Mouse (Mus musculus) kidney, embryonic 16.5 days (tissue): Measurements from ENCODE around the gene Nfatc4. TPM values are rescaled to one million over a fixed set of nuclear protein-coding genes. Genes with fewer than 3 reads are reported as not detected.

Experiments
- ATAC-seq: fragments of 200-750 bp; cut with Nextera tagmentation; 2 replicates; pipeline ENCODE4 v1.8.0; 2017; ENCODE audit warnings: moderate TSS enrichment; ENCODE audit not compliant: low FRiP score, low TSS enrichment
- H3K27ac ChIP-seq: fragments of 300-500 bp; sonication (generic); 2 replicates; pipeline ENCODE4 v1.5.1; 2014; ENCODE audit warnings: low read length
- H3K27me3 ChIP-seq: fragments of 300-500 bp; sonication (generic); 2 replicates; pipeline ENCODE4 v1.6.1; 2014; ENCODE audit warnings: low read length, control low read depth, mixed read lengths; ENCODE audit not compliant: insufficient read depth
- H3K36me3 ChIP-seq: fragments of 300-500 bp; sonication (generic); 2 replicates; pipeline ENCODE4 v1.6.1; 2014; ENCODE audit warnings: low read length, control low read depth, mixed read lengths; ENCODE audit not compliant: insufficient read depth
- H3K4me1 ChIP-seq: fragments of 300-500 bp; sonication (generic); 2 replicates; pipeline ENCODE4 v1.6.1; 2014; ENCODE audit warnings: low read length, control low read depth, mixed read lengths; ENCODE audit not compliant: insufficient read depth
- H3K4me2 ChIP-seq: fragments of 300-500 bp; sonication (generic); replicated peaks from 2 replicates; pipeline ENCODE4 v1.6.1; 2014; ENCODE audit warnings: low read depth, low read length
- H3K4me3 ChIP-seq: fragments of 300-500 bp; sonication (generic); 2 replicates; pipeline ENCODE4 v1.5.1; 2014; ENCODE audit warnings: mild to moderate bottlenecking, low read length
- H3K9ac ChIP-seq: fragments of 300-500 bp; sonication (generic); replicated peaks from 2 replicates; pipeline ENCODE4 v1.6.1; 2014; ENCODE audit warnings: low read length
- H3K9me3 ChIP-seq: fragments of 300-500 bp; sonication (generic); 2 replicates; pipeline ENCODE4 v1.6.1; 2016; ENCODE audit warnings: low read length, control low read depth
- WGBS: fragments of 180-500 bp; shearing (Covaris S2); extraction: QIAGEN DNeasy Blood & Tissue Kit; methylation state at CpG from one replicate; pipeline ENCODE4 v1.1.7; 2014; 5-methylcytosine and 5-hydroxymethylcytosine counted together
- polyA plus RNA-seq: library from polyadenylated mRNA; unstranded; fragments of >200 nt; fragmentation: Nextera tagmentation; extraction: Ambion mirVana; gene quantifications from 2 replicates; pipeline ENCODE4 v1.2.1, GENCODE M21; 2015

Nfatc4 gene
- polyA plus RNA-seq, 1 experiment from 2014 or later = 38.7 TPM

GRCm38 (mm10) chr14:55873714-55874683, 51.1 kb downstream of the Nfatc4 start:
- Histone ChIP-seq H3K36me3 (peaks cover 41% of the 10 kb centered on the region), H3K27me3 (no peaks in the 10 kb centered on the region), H3K9me3 (no peaks in the 10 kb centered on the region), H3K27ac (no peak overlapping the region), H3K4me1 (peaks cover 26% of the 10 kb centered on the region), H3K4me2 (peak overlapping the region; percentile 44), H3K4me3 (no peak overlapping the region), H3K9ac (peak overlapping the region; percentile 37)
- 15% methylated on average over 30 of the region's 30 CpGs for WGBS
- ATAC-seq = peak; percentile 59

DNA sequence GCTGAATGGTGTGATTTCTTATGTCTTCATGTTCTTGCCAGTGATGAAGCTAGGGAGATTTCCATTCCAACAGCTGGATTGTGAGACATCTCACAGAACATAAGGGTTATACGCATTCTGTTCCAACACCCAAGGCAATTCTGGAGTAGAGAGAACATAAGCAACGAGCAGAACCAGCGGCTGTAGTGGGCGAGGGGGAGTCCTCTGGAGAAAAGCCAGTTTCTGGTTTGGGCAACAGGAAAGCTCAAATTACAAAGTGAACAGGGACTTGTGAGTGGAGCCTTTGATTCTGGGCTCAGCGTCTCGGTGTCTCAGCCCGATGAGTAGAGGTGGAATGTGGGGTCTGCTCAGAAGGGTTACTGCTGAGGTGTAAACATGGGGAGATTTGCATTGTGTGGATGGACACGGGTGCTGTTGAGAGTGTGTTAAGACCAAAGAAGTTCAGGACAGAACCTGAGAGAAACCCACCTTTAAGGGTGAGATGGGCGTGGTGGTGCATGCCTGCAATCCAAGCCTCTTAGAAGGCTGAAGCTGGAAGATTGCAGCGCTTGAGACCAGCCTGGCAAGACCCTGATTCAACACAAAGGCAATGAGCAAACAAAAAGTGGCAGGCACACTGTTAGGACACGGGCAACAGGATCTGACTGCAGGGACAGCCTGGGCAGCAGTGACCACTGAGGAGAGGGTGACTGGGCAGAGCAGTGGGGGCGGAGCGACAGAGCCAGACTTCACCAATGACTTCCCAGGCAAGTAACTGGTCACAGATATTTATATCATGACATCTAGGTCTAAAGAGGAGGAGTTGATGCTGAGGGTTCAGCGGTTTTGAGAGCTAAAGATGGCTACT, 54.7 kb downstream of the Nfatc4 start:
- no peaks in the 10 kb centered on the region for H3K27me3 ChIP-seq
- peaks cover 5% of the 10 kb centered on the region; the same call in 1 of the 2 replicates for H3K36me3 ChIP-seq
- peak overlapping the region; percentile 28; the same call in 1 of the 2 replicates for H3K27ac ChIP-seq
- peaks cover 26% of the 10 kb centered on the region for H3K4me1 ChIP-seq
- ATAC-seq = peak; percentile 47; the same call in 1 of the 2 replicates
- H3K4me2 ChIP-seq = peak overlapping the region; percentile 45
- no peak overlapping the region for H3K9ac ChIP-seq
- 4% methylated on average over 14 of the region's 14 CpGs for WGBS
- H3K9me3 ChIP-seq = no peaks in the 10 kb centered on the region
- H3K4me3 ChIP-seq = peak overlapping the region; percentile 17; the same call in 1 of the 2 replicates

DNA sequence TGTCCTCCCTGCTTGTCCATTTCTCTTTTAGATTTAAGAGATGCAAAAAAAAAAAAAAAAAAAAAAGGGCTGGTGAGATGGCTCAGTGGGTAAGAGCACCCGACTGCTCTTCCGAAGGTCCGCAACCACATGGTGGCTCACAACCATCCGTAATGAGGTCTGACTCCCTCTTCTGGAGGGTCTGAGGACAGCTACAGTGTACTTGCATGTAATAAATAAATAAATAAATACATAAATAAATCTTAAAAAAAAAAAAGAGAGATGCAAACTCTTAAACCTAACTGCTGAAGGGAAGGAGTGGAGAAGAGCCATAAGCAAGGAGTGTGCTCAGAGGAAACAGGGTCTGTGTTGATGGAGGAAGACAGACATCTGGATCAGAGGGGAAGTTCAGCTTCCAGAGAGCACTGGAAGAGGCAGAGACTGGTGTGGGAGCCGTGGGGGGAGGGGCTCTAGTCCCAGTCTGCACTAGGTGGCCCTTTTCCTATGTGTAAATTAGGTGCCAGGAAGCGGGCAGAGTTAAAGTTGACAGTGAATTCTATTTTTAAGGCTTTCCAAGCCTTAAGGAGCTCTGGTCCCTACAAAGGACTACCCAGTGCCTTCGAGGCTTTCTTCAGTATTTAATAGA, 55.5 kb downstream of the Nfatc4 start:
- no peak overlapping the region for H3K9ac ChIP-seq
- WGBS = 23% methylated on average over 7 of the region's 7 CpGs
- no peak for ATAC-seq
- H3K4me3 ChIP-seq = 0 out of 2 replicates have a peak overlapping the region, but pooled peaks have one; percentile 17
- peak overlapping the region; percentile 45 for H3K4me2 ChIP-seq
- peaks cover 23% of the 10 kb centered on the region for H3K4me1 ChIP-seq
- no peaks in the 10 kb centered on the region for H3K36me3 ChIP-seq
- no peak overlapping the region for H3K27ac ChIP-seq
- H3K9me3 ChIP-seq = no peaks in the 10 kb centered on the region
- no peaks in the 10 kb centered on the region for H3K27me3 ChIP-seq

DNA sequence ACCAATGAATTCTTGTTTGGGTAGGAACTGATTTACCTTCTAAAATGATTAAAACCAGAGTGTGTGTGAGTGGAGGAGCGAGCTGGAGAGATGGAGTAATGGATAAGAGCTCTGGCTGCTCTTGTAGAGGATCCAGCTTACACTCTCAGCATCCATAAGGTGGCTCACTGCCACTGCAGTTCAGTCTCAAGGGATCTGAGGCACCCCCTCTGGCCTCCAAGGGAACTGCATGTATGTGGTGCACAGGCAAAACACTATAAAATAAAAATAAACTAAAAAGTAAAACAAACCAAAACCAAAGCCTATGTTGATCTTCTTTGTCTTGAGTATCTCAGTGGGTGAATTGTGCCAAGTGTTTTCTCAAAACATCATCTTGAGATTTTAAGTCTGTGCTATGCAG, 56.7 kb downstream of the Nfatc4 start:
- Histone ChIP-seq H3K9ac (no peak overlapping the region), H3K4me3 (no peak overlapping the region), H3K27me3 (no peaks in the 10 kb centered on the region), H3K27ac (no peak overlapping the region), H3K4me1 (peaks cover 23% of the 10 kb centered on the region), H3K36me3 (no peaks in the 10 kb centered on the region), H3K9me3 (no peaks in the 10 kb centered on the region), H3K4me2 (no peak overlapping the region)
- no peak for ATAC-seq
- 53% methylated on average over 1 of the region's 1 CpGs for WGBS

DNA sequence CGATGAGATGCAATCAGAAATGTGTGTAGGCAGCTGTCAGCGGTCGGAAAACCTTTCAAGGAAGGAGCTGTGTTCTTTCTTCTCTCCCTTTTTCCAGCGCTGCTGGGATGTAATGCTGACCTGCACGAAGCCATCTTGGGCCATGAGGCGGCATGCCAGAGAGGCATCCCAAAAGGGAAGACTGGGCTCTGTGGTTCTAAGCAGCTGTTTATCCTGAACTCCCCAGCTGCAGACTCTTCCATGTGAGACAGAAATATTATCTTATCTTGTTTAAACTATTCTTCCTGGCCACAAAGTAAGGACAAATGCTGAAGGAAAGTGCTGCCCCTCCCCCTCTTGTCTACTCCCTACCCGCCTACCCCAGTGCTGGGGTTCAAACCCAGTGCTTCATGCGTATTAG, 58.0 kb downstream of the Nfatc4 start:
- no peak for ATAC-seq
- 81% methylated on average over 8 of the region's 8 CpGs for WGBS
- no peaks in the 10 kb centered on the region for H3K36me3 ChIP-seq

DNA sequence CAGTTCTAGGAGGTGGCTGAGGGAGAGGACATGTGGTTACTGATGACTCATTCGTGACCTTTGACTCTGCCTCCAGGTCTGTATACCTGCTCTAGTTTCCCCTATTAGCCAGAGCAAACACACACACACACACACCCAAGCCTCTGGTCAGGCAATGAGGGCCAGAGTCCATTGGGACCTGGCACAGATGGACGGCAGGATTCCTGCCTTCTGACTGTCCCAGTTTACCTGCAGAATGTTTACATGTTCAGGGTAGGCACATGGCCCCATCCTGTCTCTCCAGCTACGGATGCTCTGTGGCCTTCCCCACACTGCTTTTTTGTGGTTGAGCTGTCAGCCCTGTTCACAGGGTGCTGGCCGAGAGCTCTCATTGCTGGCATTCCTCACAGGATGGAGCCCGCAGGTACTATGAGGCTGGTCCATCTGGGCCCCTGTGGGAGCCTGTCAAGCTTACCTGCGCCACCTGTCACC, 59.3 kb downstream of the Nfatc4 start:
- Histone ChIP-seq H3K4me1 (peaks cover 38% of the 10 kb centered on the region), H3K36me3 (peaks cover 6% of the 10 kb centered on the region; the same call in 1 of the 2 replicates), H3K27me3 (no peaks in the 10 kb centered on the region), H3K9me3 (no peaks in the 10 kb centered on the region), H3K9ac (no peak overlapping the region), H3K4me2 (no peak overlapping the region), H3K4me3 (no peak overlapping the region), H3K27ac (no peak overlapping the region)
- 63% methylated on average over 6 of the region's 6 CpGs for WGBS
- no peak for ATAC-seq

More for the DNA sequence above, 58.0 kb downstream of the Nfatc4 start:
- no peaks in the 10 kb centered on the region for H3K9me3 ChIP-seq
- no peaks in the 10 kb centered on the region for H3K27me3 ChIP-seq
- no peak overlapping the region for H3K4me2 ChIP-seq
- no peak overlapping the region for H3K27ac ChIP-seq
- no peak overlapping the region for H3K4me3 ChIP-seq
- no peak overlapping the region for H3K9ac ChIP-seq
- H3K4me1 ChIP-seq = peaks cover 27% of the 10 kb centered on the region

- Histone ChIP-seq H3K4me3 (no peak overlapping the region), H3K27ac (no peak overlapping the region), H3K36me3 (peaks cover 16% of the 10 kb centered on the region), H3K9ac (no peak overlapping the region), H3K27me3 (no peaks in the 10 kb centered on the region), H3K4me1 (peaks cover 30% of the 10 kb centered on the region), H3K4me2 (no peak overlapping the region), H3K9me3 (no peaks in the 10 kb centered on the region)
- 92% methylated on average over 13 of the region's 13 CpGs for WGBS
- ATAC-seq = no peak
Measured at GRCm38 (mm10) chr14:55883149-55883661, 60.3 kb downstream of the Nfatc4 start.
